Mouse (Mus musculus) midbrain, embryonic 16.5 days (tissue): ENCODE data around the gene Fam178b. TPM values are rescaled to one million over a fixed set of nuclear protein-coding genes. Genes with fewer than 3 reads are reported as not detected.

Experiments used
- ATAC-seq: fragments of 200-750 bp; cut with Nextera tagmentation; 2 replicates; pipeline ENCODE4 v1.8.0; 2017; ENCODE audit warnings: moderate TSS enrichment
- H3K27ac ChIP-seq: fragments of 300-500 bp; sonication (generic); 2 replicates; pipeline ENCODE4 v1.5.1; 2014; ENCODE audit warnings: mild to moderate bottlenecking, low read length, mixed read lengths
- H3K27me3 ChIP-seq: fragments of 300-500 bp; sonication (generic); 2 replicates; pipeline ENCODE4 v1.6.1; 2014; ENCODE audit warnings: low read depth, low read length, mixed read lengths; ENCODE audit not compliant: control insufficient read depth, insufficient read depth
- H3K36me3 ChIP-seq: fragments of 300-500 bp; sonication (generic); 2 replicates; pipeline ENCODE4 v1.6.1; 2014; ENCODE audit warnings: mild to moderate bottlenecking, low read length, moderate library complexity, mixed read lengths; ENCODE audit not compliant: control insufficient read depth, insufficient read depth
- H3K4me1 ChIP-seq: fragments of 300-500 bp; sonication (generic); 2 replicates; pipeline ENCODE4 v1.6.1; 2014; ENCODE audit warnings: mild to moderate bottlenecking, low read length, mixed read lengths; ENCODE audit not compliant: control insufficient read depth, insufficient read depth
- H3K4me2 ChIP-seq: fragments of 300-500 bp; sonication (generic); 2 replicates; pipeline ENCODE4 v1.6.1; 2014; ENCODE audit warnings: mild to moderate bottlenecking, low read length, mixed read lengths
- H3K4me3 ChIP-seq: fragments of 300-500 bp; sonication (generic); 2 replicates; pipeline ENCODE4 v1.5.1; 2014; ENCODE audit warnings: low read depth, mild to moderate bottlenecking, low read length, moderate library complexity, mixed read lengths
- H3K9ac ChIP-seq: fragments of 300-500 bp; sonication (generic); 2 replicates; pipeline ENCODE4 v1.6.1; 2014; ENCODE audit warnings: low read depth, low read length, mixed read lengths
- H3K9me3 ChIP-seq: fragments of 300-500 bp; sonication (generic); replicated peaks from 2 replicates; pipeline ENCODE4 v1.6.1; 2014; ENCODE audit warnings: mild to moderate bottlenecking, low read length, mixed read lengths; ENCODE audit not compliant: control insufficient read depth, poor library complexity, severe bottlenecking
- WGBS: fragments of 180-500 bp; shearing (Covaris S2); extraction: QIAGEN DNeasy Blood & Tissue Kit; methylation state at CpG from one replicate; pipeline ENCODE4 v1.1.7; 2014; 5-methylcytosine and 5-hydroxymethylcytosine counted together
- polyA plus RNA-seq: library from polyadenylated mRNA; unstranded; fragments of >200 nt; fragmentation: Nextera tagmentation; extraction: Ambion mirVana; gene quantifications from 2 replicates; pipeline ENCODE4 v1.2.1, GENCODE M21; 2015

Gene Fam178b
- polyA plus RNA-seq, 1 experiment from 2014 or later = 0.33 TPM

DNA sequence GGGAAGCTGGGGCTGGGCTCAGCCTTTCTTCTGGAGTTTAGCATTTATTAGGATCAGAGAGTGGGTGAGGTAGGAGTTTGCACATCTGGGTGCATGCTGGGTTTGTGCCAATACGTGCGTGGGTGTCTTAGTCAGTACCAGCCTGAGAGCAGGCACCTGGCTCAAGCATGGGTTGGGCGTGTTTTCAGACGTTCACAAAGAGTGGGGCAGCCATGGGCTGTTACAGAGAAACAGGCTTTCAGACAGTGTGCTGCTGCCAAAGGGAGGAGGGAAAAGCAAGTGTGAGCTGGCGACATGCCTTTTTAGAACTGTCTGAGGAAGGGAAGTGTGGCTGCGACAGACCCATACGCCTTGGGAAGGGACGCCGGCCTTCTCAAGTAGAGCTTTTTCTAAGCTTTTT is 79.6 kb downstream of the Fam178b start:
- Histone ChIP-seq H3K4me1 (no peaks in the 10 kb centered on the region), H3K4me2 (no peak overlapping the region), H3K4me3 (no peak overlapping the region), H3K9me3 (no peaks in the 10 kb centered on the region), H3K36me3 (no peaks in the 10 kb centered on the region), H3K9ac (no peak overlapping the region), H3K27ac (no peak overlapping the region), H3K27me3 (no peaks in the 10 kb centered on the region)
- no peak for ATAC-seq
- WGBS = 74% methylated on average over 9 of the region's 9 CpGs

- WGBS = 76% methylated on average over 4 of the region's 4 CpGs
- H3K27me3 ChIP-seq = no peaks in the 10 kb centered on the region
- H3K4me1 ChIP-seq = no peaks in the 10 kb centered on the region
- no peak overlapping the region for H3K27ac ChIP-seq
- no peak overlapping the region for H3K4me3 ChIP-seq
- no peak for ATAC-seq
- no peaks in the 10 kb centered on the region for H3K9me3 ChIP-seq
- H3K4me2 ChIP-seq = no peak overlapping the region
- H3K36me3 ChIP-seq = no peaks in the 10 kb centered on the region
- no peak overlapping the region for H3K9ac ChIP-seq
Observed at GRCm38 (mm10) chr1:36602271-36602670, 80.7 kb downstream of the Fam178b start.

DNA sequence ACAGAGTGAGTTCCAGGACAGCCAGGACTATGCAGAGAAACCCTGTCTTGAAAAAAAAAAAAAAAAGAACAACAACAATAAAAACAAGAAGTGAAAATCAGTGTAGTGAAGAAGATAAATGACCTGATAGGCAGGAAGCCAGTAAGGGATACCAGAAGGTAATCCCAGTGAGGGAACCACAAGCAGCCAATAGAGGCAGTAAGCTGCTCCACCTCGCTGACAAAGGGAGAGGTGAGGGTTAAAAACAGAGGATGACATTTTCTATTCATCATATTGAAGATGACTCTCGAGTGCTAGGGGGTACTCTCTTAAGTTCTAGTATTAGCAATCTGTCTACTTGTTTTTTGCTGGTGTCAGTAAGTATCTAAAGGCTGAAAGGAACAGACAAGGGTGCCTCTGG is 84.6 kb downstream of the Fam178b start:
- no peaks in the 10 kb centered on the region for H3K36me3 ChIP-seq
- no peak overlapping the region for H3K9ac ChIP-seq
- 69% methylated on average over 2 of the region's 2 CpGs for whole genome bisulfite sequencing
- H3K4me3 ChIP-seq = no peak overlapping the region
- no peak for ATAC-seq
- no peaks in the 10 kb centered on the region for H3K4me1 ChIP-seq
- H3K27ac ChIP-seq = no peak overlapping the region
- no peaks in the 10 kb centered on the region for H3K27me3 ChIP-seq
- no peak overlapping the region for H3K4me2 ChIP-seq
- H3K9me3 ChIP-seq = no peaks in the 10 kb centered on the region

GRCm38 (mm10) chr1:36596114-36596513 is 86.9 kb downstream of the Fam178b start:
- no peaks in the 10 kb centered on the region for H3K27me3 ChIP-seq
- ATAC-seq = peak; percentile 88
- H3K4me3 ChIP-seq = no peak overlapping the region
- H3K4me1 ChIP-seq = no peaks in the 10 kb centered on the region
- WGBS = 10% methylated on average over 4 of the region's 4 CpGs
- no peaks in the 10 kb centered on the region for H3K9me3 ChIP-seq
- no peak overlapping the region for H3K27ac ChIP-seq
- no peaks in the 10 kb centered on the region for H3K36me3 ChIP-seq
- no peak overlapping the region for H3K4me2 ChIP-seq
- H3K9ac ChIP-seq = no peak overlapping the region

GRCm38 (mm10) chr1:36595167-36595931 is 87.6 kb downstream of the Fam178b start:
- peaks cover 2% of the 10 kb centered on the region; the same call in 1 of the 2 replicates for H3K4me1 ChIP-seq
- ATAC-seq = 0 out of 2 replicates have a peak, but pooled peaks have one; percentile 30
- H3K4me3 ChIP-seq = no peak overlapping the region
- no peaks in the 10 kb centered on the region for H3K27me3 ChIP-seq
- H3K36me3 ChIP-seq = no peaks in the 10 kb centered on the region
- no peak overlapping the region for H3K9ac ChIP-seq
- H3K27ac ChIP-seq = no peak overlapping the region
- WGBS = 58% methylated on average over 10 of the region's 10 CpGs
- H3K4me2 ChIP-seq = no peak overlapping the region
- no peaks in the 10 kb centered on the region for H3K9me3 ChIP-seq

DNA sequence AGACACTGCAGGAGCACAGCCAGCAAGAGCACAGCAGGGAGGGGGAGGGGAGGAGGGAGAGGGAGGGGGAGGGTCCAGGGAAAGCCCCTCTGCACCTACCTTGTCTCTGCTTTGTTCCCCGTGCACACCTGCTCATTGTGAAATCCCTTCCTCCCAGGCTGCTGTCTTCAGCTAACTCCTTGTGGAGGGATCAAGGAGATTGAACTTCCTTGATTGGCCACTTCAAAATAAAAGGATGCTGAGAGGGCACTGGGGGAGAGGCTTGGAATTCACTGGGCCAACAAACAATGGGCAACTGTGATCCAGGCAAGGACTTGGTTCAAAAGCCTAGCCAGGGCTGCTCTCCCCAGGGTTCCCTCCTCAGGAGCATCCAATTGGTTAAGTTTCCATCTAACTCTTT is 89.9 kb downstream of the Fam178b start:
- H3K9ac ChIP-seq = no peak overlapping the region
- no peak for ATAC-seq
- no peak overlapping the region for H3K27ac ChIP-seq
- 9% methylated on average over 1 of the region's 1 CpGs for WGBS
- H3K27me3 ChIP-seq = no peaks in the 10 kb centered on the region
- H3K4me3 ChIP-seq = no peak overlapping the region
- no peaks in the 10 kb centered on the region for H3K36me3 ChIP-seq
- H3K9me3 ChIP-seq = no peaks in the 10 kb centered on the region
- H3K4me2 ChIP-seq = no peak overlapping the region
- H3K4me1 ChIP-seq = peaks cover 2% of the 10 kb centered on the region; the same call in 1 of the 2 replicates

GRCm38 (mm10) chr1:36591408-36591807 is 91.6 kb downstream of the Fam178b start:
- WGBS = 84% methylated on average over 2 of the region's 2 CpGs
- Histone ChIP-seq H3K36me3 (no peaks in the 10 kb centered on the region), H3K9ac (no peak overlapping the region), H3K9me3 (no peaks in the 10 kb centered on the region), H3K4me1 (peaks cover 2% of the 10 kb centered on the region; the same call in 1 of the 2 replicates), H3K27me3 (no peaks in the 10 kb centered on the region), H3K4me2 (no peak overlapping the region), H3K4me3 (no peak overlapping the region), H3K27ac (no peak overlapping the region)
- ATAC-seq = no peak

DNA sequence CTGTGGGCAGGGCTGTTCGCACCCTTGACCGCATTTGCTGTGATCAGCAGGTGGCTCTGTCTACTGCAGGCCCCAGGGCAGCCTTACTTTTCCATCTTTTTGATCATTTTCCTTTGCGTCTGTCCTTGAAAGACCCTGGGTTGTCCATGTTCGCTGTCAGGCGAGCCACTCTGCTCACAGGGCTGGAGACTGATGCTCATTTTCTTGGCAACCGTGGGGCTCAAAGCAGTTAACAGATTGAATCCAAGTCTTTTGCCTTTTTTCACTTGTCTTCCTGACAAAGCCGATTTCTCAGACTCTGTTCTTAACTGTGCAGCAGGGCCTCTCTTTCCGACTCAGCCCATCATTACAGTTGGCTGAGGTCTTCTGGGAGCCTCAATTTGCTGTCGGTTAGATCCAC is 92.3 kb downstream of the Fam178b start:
- no peak overlapping the region for H3K27ac ChIP-seq
- ATAC-seq = no peak
- no peaks in the 10 kb centered on the region for H3K27me3 ChIP-seq
- H3K4me2 ChIP-seq = no peak overlapping the region
- 50% methylated on average over 9 of the region's 9 CpGs for WGBS
- no peak overlapping the region for H3K4me3 ChIP-seq
- no peaks in the 10 kb centered on the region for H3K36me3 ChIP-seq
- no peaks in the 10 kb centered on the region for H3K9me3 ChIP-seq
- H3K4me1 ChIP-seq = peaks cover 2% of the 10 kb centered on the region; the same call in 1 of the 2 replicates
- H3K9ac ChIP-seq = no peak overlapping the region

GRCm38 (mm10) chr1:36589486-36589885 is 93.5 kb downstream of the Fam178b start:
- H3K27ac ChIP-seq = no peak overlapping the region
- ATAC-seq = no peak
- H3K9ac ChIP-seq = no peak overlapping the region
- no peak overlapping the region for H3K4me2 ChIP-seq
- 48% methylated on average over 6 of the region's 6 CpGs for WGBS
- no peaks in the 10 kb centered on the region for H3K9me3 ChIP-seq
- no peak overlapping the region for H3K4me3 ChIP-seq
- H3K27me3 ChIP-seq = no peaks in the 10 kb centered on the region
- H3K4me1 ChIP-seq = peaks cover 2% of the 10 kb centered on the region; the same call in 1 of the 2 replicates
- H3K36me3 ChIP-seq = no peaks in the 10 kb centered on the region
